Mouse (Mus musculus) frontal cortex, postnatal 10 days (tissue): Measurements from ENCODE around the gene Scgb2b17.
"Not testable (repeated sequence)": the region's sequence is repeated elsewhere in the genome, so short reads cannot be mapped to it uniquely, and the experiment has no call there.

ENCODE experiments used
- DNase-seq, 2 experiments: peaks; one replicate each; pipeline ENCODE4 v3.0.0; 2022; ENCODE audit warnings: low spot score in 2 of 2, mixed read lengths in 1 of 2

Gene Scgb2b17

DNA sequence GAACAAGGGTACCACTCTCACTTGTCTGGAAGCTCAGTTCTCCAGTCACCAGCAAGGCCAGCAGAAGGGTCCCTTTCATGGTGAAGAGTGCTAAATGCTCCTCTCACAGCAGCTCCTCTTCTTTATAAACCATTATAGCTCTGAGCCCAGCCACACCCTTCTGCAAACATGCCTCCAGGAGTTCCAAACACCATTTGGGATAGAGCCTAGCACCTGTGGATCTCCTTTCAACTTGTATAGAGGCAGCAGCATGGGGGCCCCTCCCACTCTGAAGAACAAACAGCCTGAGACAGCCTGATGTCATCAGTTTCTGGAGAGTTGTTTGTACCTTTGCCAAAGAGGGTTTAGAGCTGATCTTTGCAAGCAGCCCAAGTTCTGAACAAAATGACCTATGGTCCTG lies at the start of gene Scgb2b17:
Scgb2b17 (minus strand) TSS at position 101 of the 400 bp plus-strand sequence.
- not testable (repeated sequence) for DNase-seq

GRCm38 (mm10) chr7:33063149-33063548 lies 6.8 kb upstream of the Scgb2b17 start, which contains the start of gene Scgb1b17:
Scgb1b17 (plus strand) TSS chr7:33063449.
- DNase-seq, result not testable (repeated sequence)
